Comparison of ENCODE assay signal across 7 mouse cellular contexts in the genomic region with DNA sequence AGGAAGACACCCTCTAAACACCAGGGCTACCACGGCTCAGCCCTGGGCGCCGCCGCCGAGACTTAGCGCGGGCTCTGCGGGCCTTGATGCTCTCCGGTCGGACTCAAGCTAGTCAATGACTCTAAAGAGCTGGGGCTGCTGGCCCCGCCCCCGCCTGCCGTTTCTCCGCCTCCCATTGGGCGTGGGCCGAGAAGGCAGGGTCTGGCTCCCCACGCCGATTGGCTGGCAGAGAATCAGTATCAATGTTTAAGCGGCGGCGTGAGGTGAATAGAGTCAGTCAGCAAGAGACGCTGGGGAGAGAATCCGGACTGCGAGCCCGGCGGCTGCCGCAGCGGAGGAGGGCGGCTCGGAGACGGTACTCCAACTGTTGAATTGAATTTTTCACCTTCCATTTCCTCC. TPM values are rescaled to one million over a fixed set of nuclear protein-coding genes. Genes with fewer than 3 reads are reported as not detected.
DNase-seq lines count a peak whose midpoint lies in the region; ATAC-seq lines count a peak whose summit lies in the region.

Gene Pcdh17, plus strand, starts transcription at position 276 of the 399 bp plus-strand sequence.

- H3K4me1 ChIP-seq in embryonic facial prominence, embryonic 11.5 days (ENCODE audit: control insufficient read depth, insufficient read depth, low read length), result no peaks in the 10 kb centered on the region; the same call in 1 of the 2 replicates
- H3K4me1 ChIP-seq in midbrain, embryonic 11.5 days (ENCODE audit: control insufficient read depth, insufficient read depth, low read length), result peaks cover 5% of the 10 kb centered on the region; the same call in 1 of the 2 replicates

- intact Hi-C loops in left cerebral cortex, postnatal 4 days (cut with DNase I), result no loop called here

- no peaks in the 10 kb centered on the region for H3K9me3 ChIP-seq in embryonic facial prominence, embryonic 11.5 days (replicated peaks; ENCODE audit: control insufficient read depth, low read length)
- no peaks in the 10 kb centered on the region for H3K9me3 ChIP-seq in midbrain, embryonic 11.5 days (ENCODE audit: control insufficient read depth, low read length)

- peaks cover 20% of the 10 kb centered on the region for H3K27me3 ChIP-seq in embryonic facial prominence, embryonic 11.5 days (ENCODE audit: control insufficient read depth, insufficient read depth, low read length)
- H3K27me3 ChIP-seq in midbrain, embryonic 11.5 days (ENCODE audit: control insufficient read depth, insufficient read depth, low read length), result peaks cover 22% of the 10 kb centered on the region

- peak within 1 kb of the TSS; percentile 59 for H3K4me3 ChIP-seq in embryonic facial prominence, embryonic 11.5 days (ENCODE audit: low read depth, low read length)
- peak within 1 kb of the TSS; percentile 53 for H3K4me3 ChIP-seq in midbrain, embryonic 11.5 days (ENCODE audit: low read depth, low read length)

- peak within 1 kb of the TSS; percentile 57 for H3K27ac ChIP-seq in embryonic facial prominence, embryonic 11.5 days (replicated peaks; ENCODE audit: low read depth, low read length)
- peak within 1 kb of the TSS; percentile 72 for H3K27ac ChIP-seq in midbrain, embryonic 11.5 days (ENCODE audit: low read depth, low read length)

- peak within 1 kb of the TSS; percentile 88 for H3K4me2 ChIP-seq in embryonic facial prominence, embryonic 11.5 days (ENCODE audit: low read depth, low read length)
- H3K4me2 ChIP-seq in midbrain, embryonic 11.5 days, result peak within 1 kb of the TSS; percentile 88

- H3K36me3 ChIP-seq in embryonic facial prominence, embryonic 11.5 days (replicated peaks; ENCODE audit: control insufficient read depth, insufficient read depth, low read depth, low read length), result no peaks in the 10 kb centered on the region
- no peaks in the 10 kb centered on the region for H3K36me3 ChIP-seq in midbrain, embryonic 11.5 days (ENCODE audit: control insufficient read depth, insufficient read depth, low read length)

- ATAC-seq in embryonic facial prominence, embryonic 11.5 days (replicated peaks; ENCODE audit: insufficient number of reproducible peaks, low FRiP score, low TSS enrichment, low read depth), result peak; percentile 93
- ATAC-seq in granulocyte monocyte progenitor cell, adult 5-6 weeks (replicated peaks; ENCODE audit: poor library complexity, severe bottlenecking), result peak; percentile 82
- ATAC-seq in midbrain, embryonic 11.5 days (ENCODE audit: low FRiP score), result peak; percentile 94

- WGBS in embryonic facial prominence, embryonic 11.5 days, result 0% methylated on average over 31 of the region's 31 CpGs
- under 1% methylated on average over 31 of the region's 31 CpGs for WGBS in midbrain, embryonic 11.5 days

- H3K9ac ChIP-seq in embryonic facial prominence, embryonic 11.5 days (replicated peaks; ENCODE audit: low read length), result peak within 1 kb of the TSS; percentile 48
- H3K9ac ChIP-seq in midbrain, embryonic 11.5 days (ENCODE audit: low read length), result peak within 1 kb of the TSS; percentile 61

- peak; percentile 92 for DNase-seq in adrenal gland, postnatal 25 days
- DNase-seq in embryonic facial prominence, embryonic 11.5 days (ENCODE audit: low spot score), result peak; percentile 97
- peak; percentile 94 for DNase-seq in kidney, adult 11 months
- peak; percentile 98 for DNase-seq in left cerebral cortex, postnatal 4 days
- DNase-seq in midbrain, embryonic 11.5 days (ENCODE audit: low spot score, missing footprints), result peak; percentile 99
- DNase-seq in right cerebral cortex, postnatal 4 days, result peak; percentile 93

RNA-seq across cellular contexts. Expression of gene Pcdh17, which starts in this region (rescaled TPM):
- 10.2 and 13.4 TPM in 2 replicates for total RNA-seq in adrenal gland, postnatal 25 days (2021)
- polyA plus RNA-seq in embryonic facial prominence, embryonic 11.5 days (2014; fragmentation: Nextera tagmentation; extraction: Ambion mirVana), result 5.7 and 7.0 TPM in 2 replicates
- not detected in 2 replicates for total RNA-seq in granulocyte monocyte progenitor cell, adult 5-6 weeks (2014; fragmentation: Nextera tagmentation)
- under 0.01 and 0.10 TPM in 2 replicates for total RNA-seq in granulocyte monocyte progenitor cell, adult 5-6 weeks (2017)
- 10 to 100 TPM; 57.5 to 61.8 TPM for total RNA-seq in left cerebral cortex, postnatal 4 days (2021)
- polyA plus RNA-seq in midbrain, embryonic 11.5 days (2014; fragmentation: Nextera tagmentation; extraction: Ambion mirVana), result 3.3 and 4.3 TPM in 2 replicates

Comparison
In these comparisons a context has a peak if more than half of its experiments do, and no peak if none do; other contexts are left out.
1. Peak in every context shown above with its lines: DNase-seq, ATAC-seq, H3K4me3 ChIP-seq and H3K27ac ChIP-seq.
2. RNA of gene Pcdh17 (total RNA-seq): 57.5 to 61.8 TPM in left cerebral cortex, postnatal 4 days and 10.2 to 13.4 TPM in adrenal gland, postnatal 25 days; under 0.01 to 0.10 TPM in granulocyte monocyte progenitor cell, adult 5-6 weeks; every median in the first group is over 10 times any median in the second.
3. Peak in ATAC-seq in granulocyte monocyte progenitor cell, adult 5-6 weeks; RNA of the gene not detected or under 1 TPM.